Mouse (Mus musculus) ES-E14 (cell line): ENCODE data around the gene Ell. TPM values are rescaled to one million over a fixed set of nuclear protein-coding genes. Genes with fewer than 3 reads are reported as not detected.

Experiments used
- DNase-seq: peaks from one replicate; pipeline ENCODE4 v3.0.0-alpha.2; 2013; ENCODE audit warnings: low read depth, low spot score
- H3K27ac ChIP-seq: 2 replicates; pipeline ENCODE4 v1.5.1; 2012; ENCODE audit warnings: low read depth, mild to moderate bottlenecking, low read length, moderate library complexity, mixed read lengths; ENCODE audit not compliant: poor library complexity, insufficient read depth, severe bottlenecking
- H3K36me3 ChIP-seq: 2 replicates; pipeline ENCODE4 v1.6.1; 2012; ENCODE audit warnings: mild to moderate bottlenecking, low read length, moderate library complexity, mixed read lengths; ENCODE audit not compliant: control insufficient read depth, poor library complexity, insufficient read depth, severe bottlenecking
- H3K4me1 ChIP-seq, 2 experiments: fragments of 150-350 bp in 1 of 2; sonication (generic) in 1 of 2; 2 replicates each; pipeline ENCODE4 v1.6.1; 2012; ENCODE audit warnings: low read length in 2 of 2, mild to moderate bottlenecking in 1 of 2, mixed read lengths in 1 of 2; ENCODE audit not compliant: control insufficient read depth in 2 of 2, insufficient read depth in 2 of 2, poor library complexity in 1 of 2
- H3K4me3 ChIP-seq, 2 experiments: fragments of 150-350 bp in 1 of 2; sonication (generic) in 1 of 2; 2 replicates each; pipeline ENCODE4 v1.5.1; 2012; ENCODE audit warnings: low read length in 2 of 2, low read depth in 1 of 2, mild to moderate bottlenecking in 1 of 2, mixed read lengths in 1 of 2; ENCODE audit not compliant: insufficient read depth in 1 of 2, poor library complexity in 1 of 2, severe bottlenecking in 1 of 2
- H3K9ac ChIP-seq: 2 replicates; pipeline ENCODE4 v1.6.1; 2012; ENCODE audit warnings: low read depth, mild to moderate bottlenecking, low read length, mixed read lengths; ENCODE audit not compliant: poor library complexity, insufficient read depth, severe bottlenecking
- H3K9me3 ChIP-seq: fragments of 150-350 bp; sonication (generic); 2 replicates; pipeline ENCODE4 v1.6.1; 2012; ENCODE audit warnings: low read depth, mild to moderate bottlenecking, low read length; ENCODE audit not compliant: control insufficient read depth, insufficient read depth
- CHD2 ChIP-seq: IDR thresholded peaks from 2 replicates; pipeline ENCODE4 v1.6.1; 2014; ENCODE audit warnings: mild to moderate bottlenecking, low read depth, low read length, inconsistent platforms
- HCFC1 ChIP-seq: IDR thresholded peaks from 2 replicates; pipeline ENCODE4 v1.6.1; 2012; ENCODE audit warnings: low read length, inconsistent platforms, borderline replicate concordance; ENCODE audit not compliant: insufficient read depth
- MAFK ChIP-seq: IDR thresholded peaks from 2 replicates; pipeline ENCODE4 v1.6.1; 2014; ENCODE audit warnings: mild to moderate bottlenecking, low read depth, low read length, inconsistent platforms; ENCODE audit not compliant: insufficient read depth
- ZC3H11A ChIP-seq: IDR thresholded peaks from 2 replicates; pipeline ENCODE4 v1.6.1; 2012; ENCODE audit warnings: low read depth, mild to moderate bottlenecking, inconsistent platforms, low read length, borderline replicate concordance
- ZNF384 ChIP-seq: IDR thresholded peaks from 2 replicates; pipeline ENCODE4 v1.6.1; 2012; ENCODE audit warnings: low read depth, low read length, inconsistent platforms
- in situ Hi-C, 2 experiments: fragments of 600-800 bp; cut with MboI; formaldehyde crosslinking; loops; one replicate each; pipeline ENCODE4 v1.15.1; 2025; ENCODE audit warnings: low sequenced_read_pairs in 2 of 2, inconsistent platforms in 1 of 2; ENCODE audit not compliant: unreplicated experiment in 2 of 2
- total RNA-seq: library from RNA; depleted of rRNA; stranded (reverse); fragments of 300-350 nt; gene quantifications from 2 replicates; pipeline ENCODE4 v1.2.3, GENCODE M21; 2012

Gene Ell
- total RNA-seq, 1 experiment = 15.8 TPM

DNA sequence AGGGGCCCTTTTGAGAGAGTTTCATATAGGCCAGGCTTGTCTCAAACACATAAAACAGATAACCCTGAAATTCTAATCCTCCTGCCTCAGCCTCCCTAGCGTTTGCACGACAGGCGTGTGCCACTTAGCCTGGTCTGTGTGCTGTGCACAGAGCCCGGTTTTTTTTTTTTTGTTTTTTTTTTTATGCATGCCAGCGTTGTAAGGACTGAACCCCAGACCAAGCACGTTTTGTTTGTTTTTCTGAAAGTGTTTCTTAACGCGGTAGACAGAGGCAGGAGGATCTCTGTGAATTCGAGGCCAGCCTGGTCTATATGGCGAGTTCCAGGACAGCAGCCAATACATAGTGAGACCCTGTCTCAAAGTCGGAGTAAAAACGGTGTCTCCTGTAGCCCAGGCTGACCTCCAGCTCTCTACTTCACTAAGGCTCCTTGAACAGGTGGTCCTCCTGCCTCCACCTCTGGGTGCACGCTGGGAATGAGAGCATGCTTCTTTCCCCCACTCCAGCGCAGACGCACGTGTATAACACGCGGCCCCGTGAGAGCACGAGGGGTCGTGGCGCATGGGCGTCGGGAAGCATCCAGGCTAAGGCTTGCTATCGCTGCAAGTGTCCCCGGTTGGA lies 69.6 kb downstream of the Ell start, which contains the start of gene Ssbp4:
Gene Ssbp4 (minus strand): TSS at position 124 of the 619 bp plus-strand sequence.
- no peaks in the 10 kb centered on the region for H3K36me3 ChIP-seq
- peak; percentile 72 for TF ChIP-seq ZNF384
- no peak for TF ChIP-seq CHD2
- TF ChIP-seq MAFK = no peak
- peak within 1 kb of the TSS; percentile 99 for H3K9ac ChIP-seq
- in situ Hi-C loops = no loop called here
- H3K4me1 ChIP-seq = peaks cover 0 to 24% of the 10 kb centered on the region in 2 experiments; a peak in 2 of 4 replicates
- no peaks in the 10 kb centered on the region for H3K9me3 ChIP-seq
- DNase-seq = no peak
- peak within 1 kb of the TSS; percentile 78 to 99 for H3K4me3 ChIP-seq
- H3K27ac ChIP-seq = peak within 1 kb of the TSS; percentile 98

DNA sequence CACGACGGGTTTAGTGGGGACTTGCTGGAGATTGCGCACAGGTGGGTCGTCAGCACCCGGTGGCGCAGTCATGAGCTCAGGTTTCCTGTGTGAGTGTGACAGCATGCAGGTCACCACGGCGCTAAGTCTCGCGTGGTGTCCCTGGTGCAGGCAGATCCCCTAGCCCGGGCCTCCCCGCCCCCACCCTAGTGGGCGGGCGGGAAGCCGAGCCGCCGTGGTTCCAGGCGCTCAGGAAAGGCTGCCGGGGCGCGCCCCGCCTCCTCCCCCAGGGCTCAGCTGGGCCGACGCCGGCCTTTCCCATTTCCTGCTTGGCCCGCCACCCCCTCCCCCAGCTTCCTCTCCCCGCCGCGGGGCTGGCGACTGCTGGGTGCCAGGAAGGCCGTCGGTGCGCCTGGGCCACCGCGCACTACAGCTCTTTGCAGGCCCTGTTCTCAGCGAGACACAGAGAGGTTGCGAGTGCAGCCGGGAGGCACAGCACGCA lies 70.2 kb downstream of the Ell start:
- Histone ChIP-seq H3K36me3 (no peaks in the 10 kb centered on the region), H3K9ac (peak overlapping the region; percentile 83), H3K9me3 (no peaks in the 10 kb centered on the region), H3K4me3 (peak overlapping the region; percentile 78 to 99), H3K27ac (peak overlapping the region; percentile 98), H3K4me1 (peaks cover 0 to 20% of the 10 kb centered on the region in 2 experiments; a peak in 2 of 4 replicates)
- peak; percentile 89 for DNase-seq
- in situ Hi-C loops = no loop called here
- no peak for TF ChIP-seq ZNF384
- no peak for TF ChIP-seq MAFK
- no peak for TF ChIP-seq HCFC1
- no peak for TF ChIP-seq ZC3H11A
- TF ChIP-seq CHD2 = peak; percentile 60; the same call in 1 of the 2 replicates

GRCm38 (mm10) chr8:70609849-70610795 lies 70.9 kb downstream of the Ell start:
- no peaks in the 10 kb centered on the region for H3K36me3 ChIP-seq
- TF ChIP-seq MAFK = 0 out of 2 replicates have a peak, but pooled peaks have one; percentile 5
- TF ChIP-seq CHD2 = no peak
- no peak for DNase-seq
- H3K4me3 ChIP-seq = peak overlapping the region; percentile 78 to 99
- in situ Hi-C loops = no loop called here
- H3K4me1 ChIP-seq = peaks cover 0 to 13% of the 10 kb centered on the region in 2 experiments; a peak in 1 of 4 replicates
- H3K9me3 ChIP-seq = no peaks in the 10 kb centered on the region
- H3K27ac ChIP-seq = peak overlapping the region; percentile 98
- peak overlapping the region; percentile 83 for H3K9ac ChIP-seq

GRCm38 (mm10) chr8:70610796-70611771 lies 71.8 kb downstream of the Ell start:
- no peak for DNase-seq

More at GRCm38 (mm10) chr8:70610796-70611771, 71.8 kb downstream of the Ell start:
- H3K4me1 ChIP-seq = peaks cover 0 to 11% of the 10 kb centered on the region in 2 experiments; a peak in 1 of 4 replicates
- in situ Hi-C loops = no loop called here
- H3K36me3 ChIP-seq = no peaks in the 10 kb centered on the region
- H3K9me3 ChIP-seq = no peaks in the 10 kb centered on the region
- peak overlapping the region; percentile 98; the same call in 1 of the 2 replicates for H3K27ac ChIP-seq
- peak overlapping the region; percentile 78 to 99 for H3K4me3 ChIP-seq
- H3K9ac ChIP-seq = peak overlapping the region; percentile 63
- TF ChIP-seq ZNF384 = no peak
- TF ChIP-seq CHD2 = no peak
- TF ChIP-seq ZC3H11A = no peak
- TF ChIP-seq MAFK = no peak
- TF ChIP-seq HCFC1 = no peak
